Mouse (Mus musculus): ENCODE measurements around the gene Chst14. TPM values are rescaled to one million over a fixed set of nuclear protein-coding genes. Genes with fewer than 3 reads are reported as not detected.

Chst14 gene
- polyA plus RNA-seq, 1 experiment from 2014 or later, result 25.1 TPM

GRCm38 (mm10) chr2:118891173-118891572 is 35.1 kb upstream of the Chst14 start:
- H3K4me2 ChIP-seq (ENCODE audit: low read length), result no peak overlapping the region
- no peak overlapping the region for H3K27ac ChIP-seq
- DNase-seq (ENCODE audit: low spot score) (no peak), ATAC-seq (replicated peaks; ENCODE audit: low FRiP score, low read depth) (no peak)
- H3K9me3 ChIP-seq (replicated peaks; ENCODE audit: low read length), result no peaks in the 10 kb centered on the region
- no peak overlapping the region for H3K4me3 ChIP-seq (replicated peaks; ENCODE audit: low read depth, low read length)
- TF ChIP-seq CTCF (IDR thresholded peaks at IDR 0.05; ENCODE audit: low read depth), result no peak
- peaks cover 18% of the 10 kb centered on the region for H3K27me3 ChIP-seq (ENCODE audit: insufficient read depth, low read length)
- WGBS, result 77% methylated on average over 4 of the region's 4 CpGs
- no peak overlapping the region for H3K9ac ChIP-seq (ENCODE audit: low read depth, low read length)
- no peaks in the 10 kb centered on the region for H3K36me3 ChIP-seq (ENCODE audit: insufficient read depth, low read length)
- H3K4me1 ChIP-seq (replicated peaks; ENCODE audit: insufficient read depth, low read length), result no peaks in the 10 kb centered on the region

- H3K4me1 ChIP-seq (replicated peaks; ENCODE audit: insufficient read depth, low read length), result peaks cover 9% of the 10 kb centered on the region; the same call in 1 of the 2 replicates
- TF ChIP-seq CTCF (IDR thresholded peaks at IDR 0.05; ENCODE audit: low read depth), result no peak
- no peak for ATAC-seq (replicated peaks; ENCODE audit: low FRiP score, low read depth)
- H3K4me3 ChIP-seq (replicated peaks; ENCODE audit: low read depth, low read length), result peak overlapping the region; percentile 42
- no peaks in the 10 kb centered on the region for H3K36me3 ChIP-seq (ENCODE audit: insufficient read depth, low read length)
- DNase-seq (ENCODE audit: low spot score), result peak; percentile 37
- peaks cover 53% of the 10 kb centered on the region for H3K27me3 ChIP-seq (ENCODE audit: insufficient read depth, low read length)
- H3K9ac ChIP-seq (ENCODE audit: low read depth, low read length), result peak overlapping the region; percentile 52; the same call in 1 of the 2 replicates
- WGBS, result 2% methylated on average over 38 of the region's 38 CpGs
- H3K4me2 ChIP-seq (ENCODE audit: low read length), result peak overlapping the region; percentile 78
- no peak overlapping the region for H3K27ac ChIP-seq
- H3K9me3 ChIP-seq (replicated peaks; ENCODE audit: low read length), result no peaks in the 10 kb centered on the region
Measured at GRCm38 (mm10) chr2:118895990-118896913, 30.0 kb upstream of the Chst14 start.

- TF ChIP-seq CTCF (IDR thresholded peaks at IDR 0.05; ENCODE audit: low read depth), result no peak
- Histone ChIP-seq H3K9me3 (replicated peaks; ENCODE audit: low read length) (no peaks in the 10 kb centered on the region), H3K9ac (ENCODE audit: low read depth, low read length) (0 out of 2 replicates have a peak overlapping the region, but pooled peaks have one; percentile 40), H3K4me2 (ENCODE audit: low read length) (peak overlapping the region; percentile 78), H3K27ac (no peak overlapping the region), H3K27me3 (ENCODE audit: insufficient read depth, low read length) (peaks cover 50% of the 10 kb centered on the region), H3K36me3 (ENCODE audit: insufficient read depth, low read length) (no peaks in the 10 kb centered on the region), H3K4me1 (replicated peaks; ENCODE audit: insufficient read depth, low read length) (peaks cover 9% of the 10 kb centered on the region; the same call in 1 of the 2 replicates), H3K4me3 (replicated peaks; ENCODE audit: low read depth, low read length) (peak overlapping the region; percentile 42)
- WGBS, result 1% methylated on average over 13 of the region's 13 CpGs
- no peak for ATAC-seq (replicated peaks; ENCODE audit: low FRiP score, low read depth)
- no peak for DNase-seq (ENCODE audit: low spot score)
Measured at GRCm38 (mm10) chr2:118896914-118897291, 29.4 kb upstream of the Chst14 start.

GRCm38 (mm10) chr2:118897392-118897791 is 28.9 kb upstream of the Chst14 start:
- 4% methylated on average over 7 of the region's 7 CpGs for WGBS
- DNase-seq (ENCODE audit: low spot score), result no peak
- Histone ChIP-seq H3K4me2 (ENCODE audit: low read length) (peak overlapping the region; percentile 78; the same call in 1 of the 2 replicates), H3K9me3 (replicated peaks; ENCODE audit: low read length) (no peaks in the 10 kb centered on the region), H3K36me3 (ENCODE audit: insufficient read depth, low read length) (no peaks in the 10 kb centered on the region), H3K27ac (no peak overlapping the region), H3K9ac (ENCODE audit: low read depth, low read length) (no peak overlapping the region), H3K4me3 (replicated peaks; ENCODE audit: low read depth, low read length) (peak overlapping the region; percentile 42; the same call in 1 of the 2 replicates), H3K27me3 (ENCODE audit: insufficient read depth, low read length) (peaks cover 47% of the 10 kb centered on the region), H3K4me1 (replicated peaks; ENCODE audit: insufficient read depth, low read length) (peaks cover 9% of the 10 kb centered on the region; the same call in 1 of the 2 replicates)
- no peak for TF ChIP-seq CTCF (IDR thresholded peaks at IDR 0.05; ENCODE audit: low read depth)
- no peak for ATAC-seq (replicated peaks; ENCODE audit: low FRiP score, low read depth)

GRCm38 (mm10) chr2:118897808-118898207 is 28.5 kb upstream of the Chst14 start:
- Histone ChIP-seq H3K9me3 (replicated peaks; ENCODE audit: low read length) (no peaks in the 10 kb centered on the region), H3K27me3 (ENCODE audit: insufficient read depth, low read length) (peaks cover 47% of the 10 kb centered on the region), H3K4me1 (replicated peaks; ENCODE audit: insufficient read depth, low read length) (peaks cover 9% of the 10 kb centered on the region; the same call in 1 of the 2 replicates), H3K4me3 (replicated peaks; ENCODE audit: low read depth, low read length) (no peak overlapping the region), H3K36me3 (ENCODE audit: insufficient read depth, low read length) (no peaks in the 10 kb centered on the region), H3K9ac (ENCODE audit: low read depth, low read length) (no peak overlapping the region), H3K27ac (no peak overlapping the region), H3K4me2 (ENCODE audit: low read length) (no peak overlapping the region)
- no peak for DNase-seq (ENCODE audit: low spot score)
- no peak for ATAC-seq (replicated peaks; ENCODE audit: low FRiP score, low read depth)
- no peak for TF ChIP-seq CTCF (IDR thresholded peaks at IDR 0.05; ENCODE audit: low read depth)
- WGBS, result 3% methylated on average over 11 of the region's 11 CpGs

- ATAC-seq (replicated peaks; ENCODE audit: low FRiP score, low read depth) (no peak), DNase-seq (ENCODE audit: low spot score) (no peak)
- H3K4me1 ChIP-seq (replicated peaks; ENCODE audit: insufficient read depth, low read length), result peaks cover 9% of the 10 kb centered on the region; the same call in 1 of the 2 replicates
Measured at GRCm38 (mm10) chr2:118898771-118899170, 27.5 kb upstream of the Chst14 start.

More at GRCm38 (mm10) chr2:118898771-118899170, 27.5 kb upstream of the Chst14 start:
- no peak for TF ChIP-seq CTCF (IDR thresholded peaks at IDR 0.05; ENCODE audit: low read depth)
- Histone ChIP-seq H3K9me3 (replicated peaks; ENCODE audit: low read length) (no peaks in the 10 kb centered on the region), H3K4me2 (ENCODE audit: low read length) (no peak overlapping the region), H3K4me3 (replicated peaks; ENCODE audit: low read depth, low read length) (no peak overlapping the region), H3K27me3 (ENCODE audit: insufficient read depth, low read length) (peaks cover 47% of the 10 kb centered on the region), H3K36me3 (ENCODE audit: insufficient read depth, low read length) (no peaks in the 10 kb centered on the region), H3K27ac (no peak overlapping the region), H3K9ac (ENCODE audit: low read depth, low read length) (no peak overlapping the region)
- WGBS, result 11% methylated on average over 3 of the region's 4 CpGs

All from kidney, postnatal 0 days (tissue).